Mouse (Mus musculus) frontal cortex, adult 2 months (tissue): ENCODE data around the gene Aurkaip1. TPM values are rescaled to one million over a fixed set of nuclear protein-coding genes. Genes with fewer than 3 reads are reported as not detected.

Experiments
- DNase-seq, 2 experiments: peaks; one replicate each; pipeline ENCODE4 v3.0.0; 2022; ENCODE audit warnings: low spot score in 1 of 2; ENCODE audit errors: extremely low spot score in 1 of 2
- polyA plus RNA-seq: library from polyadenylated mRNA; depleted of rRNA; stranded (reverse); fragments of >200 nt; gene quantifications from 2 replicates; pipeline ENCODE4 v1.2.3, GENCODE M21; 2012

Aurkaip1 gene
- polyA plus RNA-seq, 1 experiment: 131 TPM

DNA sequence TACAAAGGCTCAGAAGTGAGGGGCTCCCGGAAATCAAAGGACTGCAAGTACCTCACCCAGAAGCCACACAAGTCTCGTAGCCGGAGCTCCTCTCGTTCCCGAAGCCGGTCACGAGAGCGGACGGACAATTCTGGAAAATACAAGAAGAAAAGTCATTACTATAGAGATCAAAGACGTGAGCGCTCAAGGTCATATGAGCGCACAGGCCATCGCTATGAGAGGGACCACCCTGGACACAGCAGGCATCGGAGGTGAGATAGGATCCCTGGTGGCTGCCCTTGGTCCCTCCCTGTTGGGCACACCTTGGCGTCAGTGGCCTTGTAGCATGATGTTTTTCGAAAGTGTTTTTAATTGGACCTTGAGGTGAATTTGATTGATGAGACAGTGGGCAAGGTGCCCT lies 7.6 kb upstream of the Aurkaip1 start:
- no peak for DNase-seq

DNA sequence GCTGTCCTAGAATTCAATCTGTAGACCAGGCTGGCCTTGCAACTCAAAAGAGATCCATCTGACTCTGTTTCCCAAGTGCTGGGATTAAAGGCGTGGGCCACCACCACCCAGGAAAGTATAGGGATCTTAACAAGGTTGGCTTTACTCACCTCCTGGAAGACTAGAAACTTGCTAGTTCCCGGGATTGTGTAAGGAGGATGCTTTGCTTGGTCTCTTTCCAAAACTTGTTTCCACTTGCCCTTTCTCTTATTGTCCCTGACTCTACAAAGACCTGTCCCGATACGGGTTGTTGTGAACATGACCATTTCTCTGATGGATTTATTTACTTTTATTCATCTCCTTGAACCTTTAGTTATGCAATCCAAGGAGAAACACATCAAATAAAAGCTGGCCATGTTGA lies 1.2 kb upstream of the Aurkaip1 start:
- no peak for DNase-seq

DNA sequence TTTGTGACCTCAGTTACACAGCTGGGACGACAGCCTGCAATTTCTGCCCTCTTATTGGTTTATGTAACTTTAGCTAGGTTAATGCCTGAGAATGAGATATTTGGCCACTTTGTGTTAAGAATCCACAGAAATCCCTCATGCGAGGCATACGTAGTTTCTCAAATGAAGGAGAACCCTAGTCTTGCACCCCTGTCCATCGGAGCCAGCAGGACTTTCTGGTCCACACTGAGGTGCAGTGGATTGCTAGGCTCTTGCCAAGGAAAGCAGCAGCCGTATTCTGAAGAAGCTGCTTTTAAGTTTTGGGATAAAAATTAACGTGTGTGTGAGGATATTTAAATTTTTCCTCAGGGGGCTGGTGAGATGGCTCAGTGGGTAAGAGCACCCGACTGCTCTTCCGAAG lies 476 bp upstream of the Aurkaip1 start:
- no peak for DNase-seq

DNA sequence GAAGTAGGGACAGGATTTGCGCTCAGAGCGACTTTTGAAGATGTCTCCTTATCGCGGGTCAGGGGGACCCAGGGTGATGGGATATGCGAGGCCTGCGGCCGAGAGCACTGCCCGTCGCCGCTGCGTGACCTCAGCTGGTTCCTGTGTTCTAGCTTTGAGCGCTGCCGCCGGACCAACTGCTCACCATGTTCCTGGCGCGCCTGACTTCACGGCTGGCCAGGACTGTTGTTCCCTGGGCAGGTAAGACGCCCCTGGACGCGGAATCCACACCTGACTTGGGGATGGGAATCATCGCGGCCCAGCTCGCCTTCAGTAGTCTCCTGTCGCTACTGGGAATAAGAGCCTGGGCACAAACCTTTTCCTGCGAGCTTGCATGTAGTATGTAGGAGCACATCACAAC lies 759 bp downstream of the Aurkaip1 start:
- DNase-seq: no peak

DNA sequence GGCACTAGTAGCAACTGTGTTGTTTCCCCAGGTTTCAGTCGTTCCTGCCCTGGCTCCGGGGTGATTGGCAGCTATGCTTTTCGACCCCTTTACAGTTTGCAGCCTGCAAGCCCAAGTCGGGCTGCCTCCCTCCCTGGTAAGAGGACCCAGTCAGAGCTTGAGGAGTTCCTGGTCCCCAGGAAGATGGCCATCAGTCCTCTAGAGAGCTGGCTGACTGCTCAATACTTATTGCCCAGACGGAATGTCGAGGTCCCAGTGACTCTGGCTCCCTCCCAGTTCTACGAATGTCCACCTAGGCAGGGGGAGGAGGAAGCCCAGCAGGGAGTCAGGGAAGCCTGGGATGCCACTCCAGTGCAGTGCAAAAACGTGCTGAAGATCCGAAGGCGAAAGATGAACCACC lies 1.2 kb downstream of the Aurkaip1 start:
- no peak for DNase-seq

DNA sequence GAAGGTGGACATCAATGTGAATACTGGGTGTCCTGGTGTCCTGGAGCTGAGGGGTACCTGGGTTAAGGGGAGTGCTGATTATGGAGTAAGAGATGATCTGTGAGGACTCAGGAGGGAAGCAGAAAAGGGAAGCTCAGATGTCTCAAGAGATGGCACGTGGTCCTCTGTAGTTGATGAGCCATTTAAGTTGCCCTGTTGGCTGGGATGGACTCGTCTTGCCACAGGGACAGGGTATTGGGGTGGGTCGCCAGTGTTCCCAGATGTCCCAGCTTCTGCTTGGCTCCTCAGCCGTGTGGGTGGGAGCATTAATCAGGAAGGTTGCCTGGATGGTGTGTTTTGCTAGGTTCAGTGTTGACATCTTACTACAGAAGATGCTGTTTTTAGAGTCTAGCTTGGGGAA lies 2.2 kb downstream of the Aurkaip1 start:
- no peak for DNase-seq

DNA sequence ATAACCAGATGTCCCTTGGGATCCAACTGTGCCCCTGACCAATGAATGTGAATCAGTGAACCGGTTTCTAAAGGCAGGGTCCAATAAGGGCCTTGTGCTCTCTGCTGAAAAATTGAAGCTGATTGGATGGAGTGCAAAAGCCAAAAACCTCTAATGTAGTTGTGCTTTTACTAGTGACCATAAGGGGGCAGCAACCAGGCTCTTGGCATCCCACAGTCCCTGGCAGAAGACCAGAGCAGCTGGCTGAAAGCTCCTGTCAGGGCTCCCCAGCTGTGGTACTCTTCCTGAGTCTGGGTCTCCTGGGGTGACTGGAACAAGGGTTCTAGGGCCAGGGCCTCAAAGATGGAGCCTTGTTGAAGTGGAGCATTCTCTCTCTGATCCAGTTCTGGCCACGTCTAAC lies 2.8 kb downstream of the Aurkaip1 start:
- DNase-seq: peak; percentile 58 to 89

DNA sequence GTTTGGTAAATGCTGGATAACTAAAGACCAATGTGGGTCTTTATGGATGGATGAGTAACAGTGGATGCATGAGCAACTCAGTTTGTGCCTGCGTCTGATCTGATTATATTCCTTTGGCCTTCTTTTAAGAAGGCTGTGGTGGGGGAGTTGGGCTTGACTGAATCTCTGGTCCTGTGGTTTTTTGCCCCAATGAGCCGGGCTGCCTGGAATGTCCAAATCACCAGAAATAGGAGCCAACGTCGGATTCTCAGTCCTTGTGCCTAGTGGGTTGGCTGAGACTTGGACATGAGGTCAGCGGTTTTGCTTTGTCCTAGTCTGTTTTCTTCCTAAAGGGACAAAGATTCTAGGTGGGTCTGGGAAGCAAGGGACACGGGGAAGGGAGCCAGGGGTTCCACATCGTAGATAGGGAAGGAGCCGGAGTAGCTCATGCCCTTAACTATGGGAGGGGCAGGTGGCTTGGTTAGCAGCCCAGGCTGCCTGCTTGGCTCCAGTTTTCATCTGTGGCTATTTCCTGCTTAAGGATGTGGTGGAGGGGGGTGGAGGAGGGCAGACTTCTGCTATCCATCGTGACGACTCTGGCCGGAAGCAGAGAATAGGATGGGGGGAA lies 6.4 kb downstream of the Aurkaip1 start:
- DNase-seq: no peak

DNA sequence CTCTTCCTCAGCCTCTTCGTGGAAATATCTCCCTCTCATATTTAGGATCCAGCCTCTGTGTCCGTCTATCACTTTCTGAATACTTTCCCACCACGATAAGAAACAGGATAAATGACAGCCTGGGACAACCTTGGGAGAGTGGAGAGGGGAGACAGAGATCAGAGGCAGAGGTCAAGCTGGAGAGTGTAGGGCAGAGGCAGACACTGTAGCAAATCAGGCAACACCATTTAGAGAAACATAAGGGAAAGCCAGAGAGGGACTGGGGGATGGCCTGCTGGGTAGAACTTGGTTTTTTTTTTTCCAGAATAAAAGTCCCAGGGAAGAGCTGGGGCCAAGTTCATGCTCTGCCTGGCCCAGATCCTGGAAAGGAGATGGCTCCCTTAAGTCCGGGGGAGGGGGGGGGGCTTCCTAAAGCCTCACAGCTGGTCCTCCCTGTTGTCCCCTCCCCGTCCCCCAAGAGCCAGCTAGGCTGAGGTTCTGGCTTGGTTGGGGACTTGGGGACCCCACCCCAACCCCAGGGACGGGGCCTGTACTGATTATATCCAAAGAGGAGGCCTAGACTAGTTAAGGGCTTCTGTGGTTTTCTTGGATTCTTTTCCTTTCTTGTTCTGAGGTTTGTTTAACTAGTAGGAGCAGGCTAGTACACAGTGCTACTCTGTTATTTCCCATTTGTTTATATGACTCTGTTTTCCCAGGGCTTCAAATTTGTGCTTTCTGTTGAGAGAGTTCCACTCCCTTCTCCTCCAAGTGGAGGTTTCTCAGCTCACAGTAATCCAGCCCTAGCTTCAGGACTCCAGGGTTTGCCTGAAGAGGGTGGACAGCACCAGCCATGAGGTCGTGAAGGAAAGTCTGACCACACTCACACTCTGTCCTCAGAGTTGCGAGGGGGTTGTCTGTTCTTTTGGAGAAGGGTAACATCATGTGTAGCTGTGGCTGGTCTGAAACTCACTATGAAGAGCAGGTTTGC lies 7.4 kb downstream of the Aurkaip1 start:
- no peak for DNase-seq

DNA sequence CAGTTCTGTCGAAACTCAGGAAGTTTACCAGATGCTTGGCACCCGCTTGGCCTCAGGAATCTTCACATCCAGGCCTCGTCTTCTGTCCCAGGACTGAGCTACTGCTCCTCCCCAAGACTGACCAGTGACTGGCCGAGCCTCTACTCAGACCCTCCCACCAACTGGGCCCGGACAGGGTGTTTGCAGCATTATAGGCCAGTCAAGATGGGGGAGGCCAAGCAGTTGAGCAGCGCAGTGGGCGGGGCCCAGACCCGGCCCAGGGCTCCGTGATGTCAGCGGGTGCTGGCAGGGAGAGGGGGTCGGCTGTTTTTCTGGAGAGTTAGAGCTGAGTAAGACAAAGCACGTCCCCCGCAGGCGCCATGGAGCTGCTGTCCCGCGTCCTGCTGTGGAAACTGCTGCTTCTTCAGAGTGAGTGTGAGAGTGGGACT lies 8.4 kb downstream of the Aurkaip1 start, which contains the start of gene Mxra8:
Gene Mxra8 (plus strand): TSS at position 198 of the 428 bp plus-strand sequence.
- no peak for DNase-seq

DNA sequence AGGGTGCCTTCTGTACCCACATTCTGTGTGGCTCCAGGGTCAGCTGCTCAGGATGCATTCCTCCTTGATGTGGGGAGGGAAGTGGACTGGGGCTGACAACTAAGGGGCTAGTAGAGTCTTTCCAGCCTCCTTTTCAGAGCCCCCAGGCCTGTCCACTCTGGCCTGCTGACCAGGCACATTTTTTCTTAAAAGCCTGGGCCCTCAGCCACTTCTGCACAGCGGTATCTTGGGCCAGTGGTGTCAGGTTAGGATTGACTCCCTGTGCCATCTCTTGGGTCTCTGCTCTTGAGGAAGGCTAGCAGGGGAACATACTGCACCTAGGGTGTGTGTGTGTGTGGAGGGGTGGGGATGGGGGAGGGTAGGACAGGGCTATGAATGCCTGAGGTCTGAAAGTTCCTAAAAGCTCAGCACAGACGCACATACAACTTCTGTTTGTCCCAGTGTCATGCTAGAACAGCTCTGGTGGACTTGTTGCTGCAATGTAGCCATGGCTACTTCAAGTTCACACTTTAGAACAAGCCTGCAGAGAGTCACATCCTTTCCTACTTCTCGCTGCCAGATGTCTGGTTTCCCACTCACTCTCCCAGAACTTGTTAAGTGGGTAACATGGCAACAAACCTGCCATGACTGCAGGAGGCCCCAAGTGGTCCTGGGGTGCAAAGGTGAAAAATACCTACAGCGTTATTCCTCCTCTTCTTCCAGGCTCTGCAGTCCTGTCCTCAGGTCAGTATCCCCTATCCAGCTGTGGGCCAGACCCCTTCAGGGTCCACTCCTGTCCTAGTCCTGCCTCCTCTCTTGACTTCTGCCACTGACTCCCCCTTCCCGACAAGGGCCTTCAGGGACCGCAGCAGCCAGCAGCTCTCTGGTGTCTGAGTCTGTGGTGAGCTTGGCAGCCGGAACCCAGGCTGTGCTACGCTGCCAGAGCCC lies 9.3 kb downstream of the Aurkaip1 start:
- no peak for DNase-seq

DNA sequence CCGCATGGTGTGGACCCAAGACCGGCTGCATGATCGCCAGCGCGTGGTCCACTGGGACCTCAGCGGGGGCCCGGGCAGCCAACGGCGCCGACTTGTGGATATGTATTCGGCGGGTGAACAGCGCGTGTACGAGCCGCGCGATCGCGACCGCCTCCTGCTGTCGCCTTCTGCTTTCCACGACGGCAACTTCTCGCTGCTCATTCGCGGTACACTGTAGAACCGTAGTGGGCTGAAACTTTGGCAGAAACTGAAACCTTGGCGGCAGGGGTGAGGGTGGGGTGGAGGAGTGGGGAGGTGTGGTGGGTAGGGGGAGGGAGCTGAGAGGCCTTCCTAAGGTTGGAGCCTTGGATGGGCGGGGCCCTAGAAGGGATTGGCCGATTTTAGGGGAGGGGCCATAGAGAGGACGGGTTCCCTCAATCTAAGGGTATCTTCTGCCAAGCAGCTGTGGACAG lies 10.0 kb downstream of the Aurkaip1 start:
- DNase-seq: no peak

DNA sequence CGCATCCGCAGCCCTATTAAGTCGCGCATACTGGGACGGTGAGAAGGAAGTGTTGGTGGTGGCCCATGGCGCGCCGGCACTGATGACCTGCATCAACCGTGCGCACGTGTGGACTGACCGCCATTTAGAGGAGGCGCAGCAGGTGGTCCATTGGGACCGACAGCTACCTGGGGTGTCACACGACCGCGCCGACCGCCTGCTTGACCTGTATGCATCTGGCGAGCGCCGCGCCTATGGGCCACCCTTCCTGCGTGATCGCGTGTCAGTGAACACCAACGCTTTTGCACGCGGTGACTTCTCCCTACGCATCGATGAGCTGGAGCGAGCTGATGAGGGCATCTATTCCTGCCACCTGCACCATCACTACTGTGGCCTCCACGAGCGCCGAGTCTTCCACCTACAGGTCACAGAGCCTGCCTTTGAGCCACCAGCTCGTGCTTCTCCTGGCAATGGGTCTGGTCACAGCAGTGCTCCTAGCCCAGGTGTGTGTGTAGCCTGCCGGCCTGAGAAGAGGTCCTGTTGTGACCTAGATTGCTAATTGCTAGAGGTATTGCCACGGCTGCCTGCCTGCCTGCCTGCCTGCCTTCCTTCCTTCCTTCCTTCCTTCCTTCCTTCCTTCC lies 10.7 kb downstream of the Aurkaip1 start:
- no peak for DNase-seq

DNA sequence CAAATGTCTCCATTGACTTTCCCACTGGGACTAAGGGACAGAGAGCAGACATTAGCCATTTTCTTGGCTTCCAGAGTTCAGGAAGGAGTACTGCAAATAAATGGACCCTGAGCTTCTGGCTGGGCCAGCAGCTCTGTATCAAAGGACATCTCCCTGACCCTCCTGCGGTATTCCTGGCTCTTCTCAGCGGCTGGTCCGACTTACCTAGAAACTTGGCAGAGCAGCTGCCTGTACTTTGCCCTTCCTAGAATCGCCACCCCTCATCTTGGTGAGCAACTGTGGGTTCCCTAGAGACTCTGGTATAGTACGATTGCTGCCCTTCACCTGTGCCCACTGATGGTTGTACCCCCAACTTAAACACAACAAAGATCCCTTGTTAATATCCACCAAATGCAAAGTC lies 12.2 kb downstream of the Aurkaip1 start:
- DNase-seq: no peak

DNA sequence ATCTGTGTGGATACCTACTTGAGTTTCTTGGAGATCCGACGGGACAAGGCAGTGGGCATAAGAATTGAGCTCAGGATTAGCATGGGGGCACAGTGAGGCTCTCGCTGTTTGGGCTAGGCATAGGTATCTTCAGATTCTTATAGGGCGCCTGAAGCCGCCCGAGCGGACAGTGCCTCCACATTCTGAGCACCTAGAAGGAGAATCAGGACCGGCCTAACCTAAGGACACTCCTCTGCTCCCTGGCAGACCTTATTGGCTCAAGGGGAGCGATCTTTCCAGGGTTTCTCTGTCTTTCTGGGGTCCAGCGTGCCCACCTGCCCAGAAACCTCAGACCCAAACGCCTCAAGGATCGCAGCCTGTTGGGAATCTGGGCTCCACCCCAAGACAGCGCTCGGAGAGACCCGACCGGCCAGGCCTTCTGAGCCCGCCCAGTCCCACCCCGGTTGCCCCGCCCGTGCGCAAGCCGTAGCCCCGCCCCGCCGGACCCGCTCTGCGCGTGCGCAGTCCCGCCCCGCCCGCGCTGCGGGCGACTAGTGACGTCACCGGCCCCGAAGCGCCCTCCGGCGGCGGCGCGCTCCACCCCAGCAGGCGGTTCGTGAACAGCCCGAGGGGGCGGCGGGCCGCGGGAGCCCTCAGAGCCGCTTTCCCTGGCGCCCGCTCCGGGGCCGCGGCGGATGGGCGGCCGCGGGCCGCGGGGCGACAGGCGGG lies 16.0 kb downstream of the Aurkaip1 start, which contains the start of gene Dvl1:
Gene Dvl1 (plus strand): TSS at position 532 of the 708 bp plus-strand sequence.
- DNase-seq: peak; percentile 63 to 96

DNA sequence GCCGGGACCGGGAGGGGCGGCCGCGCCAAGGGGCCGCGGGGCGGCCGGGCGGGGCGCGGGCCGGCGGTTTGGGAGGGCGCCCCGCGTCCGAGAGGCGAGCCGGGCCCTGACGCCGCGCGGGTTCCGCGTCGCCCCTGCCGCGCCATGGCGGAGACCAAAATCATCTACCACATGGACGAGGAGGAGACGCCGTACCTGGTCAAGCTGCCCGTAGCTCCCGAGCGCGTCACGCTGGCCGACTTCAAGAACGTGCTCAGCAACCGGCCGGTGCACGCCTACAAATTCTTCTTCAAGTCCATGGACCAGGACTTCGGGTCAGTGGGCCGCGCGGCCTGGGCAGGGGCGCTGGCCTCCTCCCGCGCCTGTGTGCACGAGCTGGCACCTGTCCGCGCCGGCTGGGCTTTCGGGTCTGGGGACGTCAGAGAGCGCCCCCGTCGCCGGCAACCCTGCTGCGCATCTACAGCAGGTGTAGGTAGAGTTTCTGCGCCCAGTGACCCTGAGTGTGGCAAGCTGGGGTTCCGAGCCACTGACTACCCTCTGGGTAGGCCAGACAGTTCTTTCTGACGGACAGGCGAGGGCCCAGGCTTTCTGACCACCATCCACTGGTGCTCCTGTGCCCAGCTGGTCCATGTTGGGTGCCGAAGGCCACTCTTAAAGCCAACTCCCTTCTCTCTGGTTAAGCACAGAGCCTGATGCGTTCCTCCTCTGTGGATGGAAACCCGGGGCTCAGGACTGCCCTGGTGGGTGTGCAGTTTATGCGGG lies 16.7 kb downstream of the Aurkaip1 start:
- DNase-seq: no peak

DNA sequence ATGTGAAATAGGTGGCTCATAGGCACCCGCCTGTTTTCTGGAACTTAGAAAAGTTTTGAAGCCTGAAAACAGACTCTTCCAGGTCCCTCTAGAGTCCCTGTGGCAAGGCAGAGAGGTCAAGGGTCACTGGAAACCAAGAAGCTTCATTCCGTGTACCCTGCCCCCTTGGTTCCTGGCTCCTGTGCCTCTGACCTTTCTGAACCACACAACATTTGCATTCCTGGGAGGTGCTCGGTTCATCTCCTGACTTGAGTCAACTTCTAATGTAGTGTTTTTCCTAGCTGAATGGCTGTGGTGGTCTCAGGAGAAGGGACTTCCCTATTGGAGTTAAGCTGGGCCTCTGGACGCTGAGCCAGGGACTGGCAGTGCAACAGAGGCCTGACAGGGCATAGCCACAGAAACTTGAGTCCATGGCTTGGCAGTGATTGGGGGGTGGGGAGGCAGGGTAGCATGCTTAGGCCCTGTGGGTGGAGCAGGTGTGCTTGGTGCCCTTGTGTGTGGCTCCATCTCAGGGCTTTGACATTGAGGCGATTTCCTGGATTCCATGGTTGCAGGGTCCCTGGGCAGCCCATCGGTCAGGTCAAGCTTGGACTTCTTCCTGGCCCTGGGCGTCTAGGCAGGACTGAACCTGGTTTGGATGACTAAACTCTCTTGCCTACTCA lies 17.5 kb downstream of the Aurkaip1 start:
- DNase-seq: no peak

DNA sequence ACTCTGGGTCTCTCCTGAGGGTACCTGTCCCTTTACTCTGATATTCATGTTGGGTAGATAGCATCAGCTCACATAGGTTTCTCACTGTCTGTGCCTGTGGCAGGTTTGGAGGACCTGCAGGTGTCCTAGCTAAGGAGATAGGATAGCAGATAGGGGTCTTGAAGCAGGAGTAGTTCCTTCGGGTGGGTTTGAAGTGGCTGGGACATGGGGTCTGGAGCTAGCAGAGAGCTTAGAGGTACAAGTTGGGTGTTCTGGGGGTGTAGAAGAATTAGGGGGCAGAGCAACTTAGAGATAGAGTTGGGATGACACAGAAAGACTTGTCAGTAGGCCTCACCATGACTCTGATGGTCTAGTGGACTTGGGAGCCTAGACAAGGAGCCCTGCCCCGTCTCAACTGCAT lies 18.3 kb downstream of the Aurkaip1 start:
- no peak for DNase-seq
